Mouse (Mus musculus): ENCODE measurements at regions not wholly inside any gene's neighbourhood (a gene's known extent, or its start where the extent isn't known, plus 50 kb on each side); places are given as distances from the start of the nearest gene placed in this dataset.

GRCm38 (mm10) chr12:45437271-45437670 is 362.8 kb upstream of the Stxbp6 start:
- DNase-seq (ENCODE audit: low read depth, low spot score): no peak

- DNase-seq (ENCODE audit: low read depth, low spot score): no peak
Observed at GRCm38 (mm10) chr12:45399436-45399835, 324.9 kb upstream of the Stxbp6 start.

- DNase-seq (ENCODE audit: low read depth, low spot score): peak; percentile 44
Observed at GRCm38 (mm10) chr12:45384864-45385263, 310.4 kb upstream of the Stxbp6 start.

All from mesoderm, embryonic 11.5 days (tissue).